Mouse (Mus musculus): ENCODE measurements at regions not wholly inside any gene's neighbourhood (a gene's known extent, or its start where the extent isn't known, plus 50 kb on each side); places are given as distances from the start of the nearest gene placed in this dataset.
"Not testable (repeated sequence)": the region's sequence is repeated elsewhere in the genome, so short reads cannot be mapped to it uniquely, and the experiment has no call there.

DNA sequence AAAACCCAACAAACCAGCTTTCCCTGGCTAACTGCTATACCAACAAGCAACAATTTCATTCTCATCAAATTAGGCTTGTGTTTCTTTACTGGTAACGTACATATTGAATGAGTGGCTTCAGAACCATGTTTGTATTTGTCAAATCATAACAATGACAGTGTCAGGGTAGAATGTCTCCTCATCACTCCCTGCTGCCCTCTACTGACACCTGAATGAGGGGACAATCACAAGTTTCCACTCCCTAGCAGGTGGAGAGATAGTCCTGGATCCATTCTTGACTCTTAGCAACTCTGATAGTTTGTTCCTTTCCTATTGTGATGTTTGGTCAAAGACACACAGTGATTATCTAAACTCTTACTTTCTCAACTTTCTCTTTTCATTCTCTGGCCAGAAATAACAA lies 140.4 kb upstream of the Fam3c start:
- WGBS = 83% methylated on average over 1 of the region's 1 CpGs
- H3K27ac ChIP-seq = no peak overlapping the region
- no peak for ATAC-seq (replicated peaks; ENCODE audit: insufficient number of reproducible peaks, insufficient read depth, low FRiP score, low read depth)

DNA sequence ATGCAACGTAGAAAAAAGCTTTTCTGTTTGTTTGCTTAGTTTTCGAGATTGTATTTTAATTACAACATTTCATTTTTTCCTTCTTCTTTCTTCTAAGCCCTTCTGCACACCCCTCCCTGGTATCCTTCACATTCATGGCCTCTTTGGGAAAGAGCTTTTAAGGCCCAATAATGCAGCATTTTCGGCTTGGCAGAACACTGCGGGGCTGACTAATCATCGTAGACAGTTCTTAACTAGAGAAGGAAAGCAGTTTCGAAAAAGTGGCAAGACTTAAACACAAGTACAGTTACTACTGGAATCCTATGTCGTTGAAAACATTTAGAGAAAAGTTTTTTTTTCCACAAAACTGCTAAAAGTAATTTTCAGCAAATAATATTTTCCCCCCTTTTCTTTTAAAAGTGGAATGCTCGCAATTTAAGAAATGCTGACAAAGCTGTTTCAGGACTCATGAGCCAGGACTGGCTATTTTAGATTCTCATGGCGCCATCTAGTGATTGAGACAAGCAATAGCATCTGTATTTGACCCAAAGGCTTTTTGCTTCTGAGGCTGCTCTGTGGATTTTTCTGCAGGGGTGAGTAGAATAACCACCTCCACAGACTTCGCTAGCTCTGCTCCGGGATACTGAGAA lies 137.7 kb upstream of the Fam3c start:
- Histone ChIP-seq H3K36me3 (no peaks in the 10 kb centered on the region), H3K27ac (no peak overlapping the region), H3K4me1 (replicated peaks) (no peaks in the 10 kb centered on the region), H3K9ac (no peak overlapping the region), H3K9me3 (replicated peaks) (no peaks in the 10 kb centered on the region), H3K4me2 (0 out of 2 replicates have a peak overlapping the region, but pooled peaks have one; percentile 31), H3K27me3 (no peaks in the 10 kb centered on the region), H3K4me3 (no peak overlapping the region)
- WGBS = 36% methylated on average over 11 of the region's 11 CpGs
- ATAC-seq (replicated peaks; ENCODE audit: insufficient number of reproducible peaks, insufficient read depth, low FRiP score, low read depth) = no peak

More for the DNA sequence above, 140.4 kb upstream of the Fam3c start:
- Histone ChIP-seq H3K9me3 (replicated peaks) (no peaks in the 10 kb centered on the region), H3K4me3 (no peak overlapping the region), H3K4me1 (replicated peaks) (no peaks in the 10 kb centered on the region), H3K36me3 (no peaks in the 10 kb centered on the region), H3K9ac (no peak overlapping the region), H3K27me3 (no peaks in the 10 kb centered on the region), H3K4me2 (no peak overlapping the region)

DNA sequence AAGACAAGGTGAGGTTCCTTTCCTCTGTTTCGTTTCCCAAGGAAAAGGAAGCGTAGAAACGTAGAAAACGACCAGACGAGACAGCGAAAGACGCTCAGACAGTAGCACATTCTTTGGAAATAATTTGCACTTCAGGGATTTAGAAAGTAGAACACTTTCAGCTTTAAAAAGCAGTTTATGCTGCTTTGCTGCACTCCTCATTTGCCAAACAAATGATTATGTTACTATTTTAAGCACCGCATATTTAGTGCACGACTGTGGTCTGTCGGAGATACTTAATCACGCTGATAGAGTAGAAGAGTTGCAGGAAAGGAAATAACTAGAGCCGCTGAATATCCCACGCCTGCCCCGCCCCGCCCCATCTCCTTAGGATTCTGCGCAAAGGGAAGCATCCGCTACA lies 136.9 kb upstream of the Fam3c start:
- ATAC-seq (replicated peaks; ENCODE audit: insufficient number of reproducible peaks, insufficient read depth, low FRiP score, low read depth) = no peak
- Histone ChIP-seq H3K9ac (no peak overlapping the region), H3K36me3 (no peaks in the 10 kb centered on the region), H3K9me3 (replicated peaks) (no peaks in the 10 kb centered on the region), H3K27ac (no peak overlapping the region), H3K4me3 (no peak overlapping the region), H3K4me2 (no peak overlapping the region), H3K27me3 (no peaks in the 10 kb centered on the region), H3K4me1 (replicated peaks) (no peaks in the 10 kb centered on the region)
- WGBS = 69% methylated on average over 17 of the region's 17 CpGs

DNA sequence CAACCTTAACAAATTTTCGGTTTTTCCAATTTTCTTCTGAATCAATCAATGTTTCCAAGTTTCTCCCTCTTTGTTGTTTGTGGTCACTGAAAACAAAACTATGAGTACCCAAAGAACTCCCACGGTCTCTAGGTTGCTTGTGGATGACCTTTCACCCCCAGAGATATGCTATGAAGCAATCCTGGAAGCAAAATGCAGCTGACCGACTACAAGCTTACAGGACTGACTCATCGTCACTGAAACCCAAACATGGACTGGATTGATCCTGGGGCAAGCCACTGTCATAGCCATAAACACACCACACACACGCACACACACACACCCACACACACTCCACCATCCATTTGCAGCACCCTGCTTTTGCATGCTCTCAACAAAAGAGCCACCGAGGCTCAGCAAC lies 134.7 kb upstream of the Fam3c start:
- WGBS = 78% methylated on average over 6 of the region's 6 CpGs
- no peaks in the 10 kb centered on the region for H3K36me3 ChIP-seq
- no peak overlapping the region for H3K4me3 ChIP-seq
- no peaks in the 10 kb centered on the region for H3K27me3 ChIP-seq
- H3K9ac ChIP-seq = no peak overlapping the region
- no peak overlapping the region for H3K27ac ChIP-seq
- H3K9me3 ChIP-seq (replicated peaks) = no peaks in the 10 kb centered on the region
- H3K4me2 ChIP-seq = no peak overlapping the region
- ATAC-seq (replicated peaks; ENCODE audit: insufficient number of reproducible peaks, insufficient read depth, low FRiP score, low read depth) = no peak
- no peaks in the 10 kb centered on the region for H3K4me1 ChIP-seq (replicated peaks)

DNA sequence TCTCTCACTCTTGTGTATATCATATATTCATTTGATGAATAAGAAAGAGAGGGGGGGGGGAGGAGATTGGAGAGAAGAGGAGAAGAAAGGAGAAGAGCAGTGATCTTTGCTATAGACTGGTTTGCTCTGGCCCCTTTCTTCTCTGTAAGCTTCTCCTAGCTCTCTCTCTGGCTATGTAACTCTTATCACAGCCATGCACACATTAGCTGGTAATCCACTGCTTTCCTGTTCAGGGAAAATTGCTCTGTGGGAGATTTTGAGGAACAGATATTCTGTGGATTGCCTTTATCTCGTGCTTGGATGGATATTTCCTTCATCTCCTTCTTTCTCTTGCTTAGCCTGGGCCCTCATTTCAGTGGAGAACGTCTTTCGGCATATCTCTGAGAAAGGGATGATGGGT lies 131.4 kb upstream of the Fam3c start:
- H3K27me3 ChIP-seq = no peaks in the 10 kb centered on the region
- no peak overlapping the region for H3K27ac ChIP-seq
- H3K4me2 ChIP-seq = no peak overlapping the region
- no peak overlapping the region for H3K9ac ChIP-seq
- ATAC-seq (replicated peaks; ENCODE audit: insufficient number of reproducible peaks, insufficient read depth, low FRiP score, low read depth) = no peak
- H3K36me3 ChIP-seq = no peaks in the 10 kb centered on the region
- no peak overlapping the region for H3K4me3 ChIP-seq
- WGBS = 61% methylated on average over 3 of the region's 3 CpGs
- no peaks in the 10 kb centered on the region for H3K9me3 ChIP-seq (replicated peaks)
- H3K4me1 ChIP-seq (replicated peaks) = no peaks in the 10 kb centered on the region

DNA sequence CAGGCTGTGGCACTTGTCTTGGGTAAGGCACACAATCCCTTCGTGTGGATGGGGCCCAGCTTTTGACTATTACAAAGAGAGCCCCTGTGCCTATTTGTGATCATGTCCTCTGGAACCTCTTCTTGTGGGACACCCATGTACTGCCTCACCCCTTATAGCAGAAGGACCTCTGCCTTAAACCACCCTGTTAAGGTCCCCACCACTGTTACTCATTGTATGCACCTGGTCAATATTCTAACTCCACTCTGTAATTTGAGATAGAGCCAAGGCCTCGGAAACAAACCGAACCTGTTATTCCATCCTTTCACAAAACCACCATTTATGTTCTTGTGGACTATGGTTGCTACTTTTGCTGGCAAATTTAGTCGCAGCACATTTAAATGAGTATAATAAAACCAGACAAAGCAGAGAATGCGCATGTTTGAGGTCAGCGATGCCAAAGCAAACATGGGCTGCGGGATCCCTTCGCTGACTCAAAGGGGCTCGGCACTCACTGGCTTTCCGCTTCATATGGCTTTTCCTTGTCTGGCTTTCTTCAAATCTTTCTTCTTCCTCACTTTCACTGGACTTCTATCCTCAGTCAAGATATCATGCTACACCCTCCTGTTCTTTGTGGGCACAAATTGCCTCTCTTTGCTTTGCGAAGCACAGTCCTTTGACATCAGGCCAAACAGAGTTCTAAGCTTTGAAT lies 129.9 kb upstream of the Fam3c start:
- H3K36me3 ChIP-seq = no peaks in the 10 kb centered on the region
- H3K9ac ChIP-seq = no peak overlapping the region
- H3K4me2 ChIP-seq = no peak overlapping the region
- H3K9me3 ChIP-seq (replicated peaks) = no peaks in the 10 kb centered on the region
- no peaks in the 10 kb centered on the region for H3K4me1 ChIP-seq (replicated peaks)
- WGBS = 69% methylated on average over 11 of the region's 11 CpGs
- H3K27ac ChIP-seq = no peak overlapping the region
- no peaks in the 10 kb centered on the region for H3K27me3 ChIP-seq
- H3K4me3 ChIP-seq = no peak overlapping the region
- ATAC-seq (replicated peaks; ENCODE audit: insufficient number of reproducible peaks, insufficient read depth, low FRiP score, low read depth) = no peak

DNA sequence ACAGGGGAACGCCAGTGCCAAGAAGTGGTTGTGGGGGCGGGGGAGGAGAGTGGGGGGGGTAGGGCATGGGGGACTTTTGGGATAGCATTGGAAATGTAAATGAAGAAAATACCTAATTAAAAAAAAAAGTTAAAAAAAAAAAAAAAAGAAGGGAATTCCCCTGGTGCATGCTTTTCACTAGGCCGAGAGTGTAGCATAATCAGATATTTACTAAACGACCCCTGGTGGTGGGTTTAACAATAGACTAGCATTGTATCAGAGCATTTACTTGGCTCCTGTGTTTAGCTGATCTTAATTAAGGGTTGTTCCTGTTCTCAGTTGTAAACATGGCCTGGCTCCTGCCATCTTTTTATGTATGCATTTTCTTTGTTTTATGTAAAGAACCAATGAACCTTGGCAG lies 126.2 kb upstream of the Fam3c start:
- not testable (repeated sequence) for H3K4me2 ChIP-seq; H3K9ac ChIP-seq; H3K4me3 ChIP-seq; H3K27me3 ChIP-seq; H3K36me3 ChIP-seq; H3K4me1 ChIP-seq (replicated peaks); ATAC-seq (replicated peaks; ENCODE audit: insufficient number of reproducible peaks, insufficient read depth, low FRiP score, low read depth); H3K9me3 ChIP-seq (replicated peaks); H3K27ac ChIP-seq
- 76% methylated on average over 4 of the region's 4 CpGs for WGBS

DNA sequence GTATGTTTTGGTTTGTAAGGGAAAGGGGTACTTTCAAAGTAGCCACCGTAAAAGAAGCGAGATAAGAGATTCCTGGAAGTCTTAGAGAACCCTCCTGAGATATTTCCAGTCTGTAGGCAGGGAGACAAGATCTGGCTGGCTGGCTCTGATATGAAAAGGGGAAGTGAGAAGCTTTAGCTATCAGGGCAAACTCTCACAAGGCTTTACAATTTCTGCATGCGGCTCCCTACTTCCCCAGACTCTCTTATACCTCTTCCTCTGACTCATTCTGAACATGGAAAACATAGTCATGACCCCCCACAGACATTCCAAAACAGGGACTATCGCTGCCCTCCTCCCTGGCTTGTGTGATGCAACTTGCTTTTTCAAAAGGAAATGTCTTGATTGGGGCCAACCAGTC lies 118.6 kb upstream of the Fam3c start:
- no peak overlapping the region for H3K4me3 ChIP-seq
- no peaks in the 10 kb centered on the region for H3K9me3 ChIP-seq (replicated peaks)
- H3K27me3 ChIP-seq = no peaks in the 10 kb centered on the region
- H3K4me1 ChIP-seq (replicated peaks) = no peaks in the 10 kb centered on the region
- H3K36me3 ChIP-seq = no peaks in the 10 kb centered on the region
- H3K27ac ChIP-seq = no peak overlapping the region
- no peak overlapping the region for H3K9ac ChIP-seq
- no peak for ATAC-seq (replicated peaks; ENCODE audit: insufficient number of reproducible peaks, insufficient read depth, low FRiP score, low read depth)
- no peak overlapping the region for H3K4me2 ChIP-seq
- 39% methylated on average over 4 of the region's 4 CpGs for WGBS

DNA sequence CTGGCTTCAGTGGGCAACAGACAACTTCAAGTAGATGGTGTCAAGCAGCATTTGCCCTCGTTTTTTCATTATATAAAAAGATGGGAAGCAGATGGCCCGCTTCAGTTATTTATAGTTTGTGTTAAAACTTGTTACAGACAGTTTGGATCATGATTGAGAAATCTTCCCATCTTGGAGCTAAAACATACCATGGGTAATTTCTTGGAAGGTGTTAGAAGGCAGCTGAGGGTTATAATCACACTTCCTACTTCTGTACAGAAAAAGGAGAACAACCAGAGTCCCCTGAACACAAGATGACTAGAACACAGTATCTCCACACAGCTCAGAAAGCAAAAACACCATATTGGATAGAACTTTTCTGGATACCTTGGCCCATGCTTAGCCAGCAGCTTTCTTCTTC lies 118.0 kb upstream of the Fam3c start:
- Histone ChIP-seq H3K9me3 (replicated peaks) (no peaks in the 10 kb centered on the region), H3K4me3 (no peak overlapping the region), H3K4me1 (replicated peaks) (no peaks in the 10 kb centered on the region), H3K4me2 (no peak overlapping the region), H3K27ac (no peak overlapping the region), H3K36me3 (no peaks in the 10 kb centered on the region), H3K27me3 (no peaks in the 10 kb centered on the region), H3K9ac (no peak overlapping the region)
- no peak for ATAC-seq (replicated peaks; ENCODE audit: insufficient number of reproducible peaks, insufficient read depth, low FRiP score, low read depth)
- 51% methylated on average over 2 of the region's 2 CpGs for WGBS

DNA sequence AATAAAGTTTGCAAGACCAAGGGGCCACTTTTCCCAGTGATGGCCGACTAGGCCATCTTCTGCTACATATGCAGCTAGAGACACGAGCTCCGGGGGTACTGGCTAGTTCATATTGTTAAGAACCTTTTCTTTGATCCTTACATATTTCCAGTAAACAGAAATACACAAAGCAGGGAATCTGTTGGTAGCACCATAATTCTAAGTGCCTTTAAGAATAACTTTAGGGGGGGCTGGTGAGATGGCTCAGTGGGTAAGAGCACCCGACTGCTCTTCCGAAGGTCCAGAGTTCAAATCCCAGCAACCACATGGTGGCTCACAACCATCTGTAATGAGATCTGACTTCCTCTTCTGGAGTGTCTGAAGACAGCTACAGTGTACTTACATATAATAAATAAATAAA lies 116.4 kb upstream of the Fam3c start:
- not testable (repeated sequence) for H3K36me3 ChIP-seq; H3K9ac ChIP-seq; H3K27me3 ChIP-seq; H3K9me3 ChIP-seq (replicated peaks); H3K27ac ChIP-seq; H3K4me3 ChIP-seq; H3K4me2 ChIP-seq; ATAC-seq (replicated peaks; ENCODE audit: insufficient number of reproducible peaks, insufficient read depth, low FRiP score, low read depth); H3K4me1 ChIP-seq (replicated peaks)
- WGBS = 86% methylated on average over 5 of the region's 5 CpGs

DNA sequence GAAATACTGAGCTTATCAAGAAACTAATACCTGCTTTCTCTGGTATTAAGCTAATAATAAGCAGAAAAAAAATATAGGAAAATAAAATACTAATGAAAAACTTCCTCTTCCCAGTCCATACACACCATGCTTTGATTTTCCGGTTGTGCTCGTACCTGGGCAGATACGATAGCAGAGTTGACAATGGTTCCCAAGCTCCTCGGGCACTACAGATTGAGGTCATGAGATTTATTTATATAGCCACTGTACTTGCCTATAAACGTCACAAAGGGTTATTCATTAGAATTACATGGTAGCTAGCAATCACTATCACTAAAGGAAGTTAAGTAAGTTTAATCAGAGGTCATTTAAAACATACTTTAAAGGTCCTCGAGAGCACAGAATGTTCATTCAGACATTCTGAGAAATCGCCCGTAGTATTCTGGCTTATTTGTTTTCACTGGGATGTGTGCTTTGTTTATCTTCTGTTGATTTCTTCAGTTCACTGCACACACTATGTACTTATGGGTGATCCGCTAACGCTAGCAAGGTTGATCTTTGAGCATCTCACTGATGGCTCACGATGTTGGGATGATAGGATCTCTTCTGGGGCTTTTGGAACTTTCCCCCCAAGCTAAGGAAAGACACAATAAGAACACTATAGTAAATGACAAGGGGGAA lies 111.4 kb upstream of the Fam3c start:
- no peak overlapping the region for H3K4me2 ChIP-seq
- no peak overlapping the region for H3K27ac ChIP-seq
- no peak overlapping the region for H3K4me3 ChIP-seq
- no peaks in the 10 kb centered on the region for H3K9me3 ChIP-seq (replicated peaks)
- H3K9ac ChIP-seq = no peak overlapping the region
- no peaks in the 10 kb centered on the region for H3K27me3 ChIP-seq
- ATAC-seq (replicated peaks; ENCODE audit: insufficient number of reproducible peaks, insufficient read depth, low FRiP score, low read depth) = no peak
- 71% methylated on average over 11 of the region's 11 CpGs for WGBS
- H3K36me3 ChIP-seq = no peaks in the 10 kb centered on the region
- no peaks in the 10 kb centered on the region for H3K4me1 ChIP-seq (replicated peaks)

DNA sequence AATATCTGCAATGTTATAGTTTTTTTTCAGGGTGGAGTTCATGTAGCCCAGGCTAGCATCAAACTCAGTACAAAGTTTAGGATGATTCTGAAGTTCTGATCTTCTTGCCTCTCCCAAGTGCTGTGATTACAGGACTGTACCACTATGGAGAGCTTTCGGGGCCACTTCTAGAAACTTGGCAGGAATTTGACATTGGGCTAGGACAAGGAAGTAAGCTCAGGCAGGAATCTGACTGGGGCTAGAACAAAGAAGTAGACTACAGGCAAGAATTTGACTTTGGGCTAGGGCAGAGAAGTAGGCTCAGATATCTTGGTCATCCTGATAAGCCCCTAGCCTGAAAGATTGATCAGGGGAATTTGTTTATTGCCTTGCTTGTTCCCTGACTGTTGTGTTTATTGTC lies 109.9 kb upstream of the Fam3c start:
- 81% methylated on average over 1 of the region's 1 CpGs for WGBS
- no peaks in the 10 kb centered on the region for H3K36me3 ChIP-seq
- ATAC-seq (replicated peaks; ENCODE audit: insufficient number of reproducible peaks, insufficient read depth, low FRiP score, low read depth) = no peak
- H3K9ac ChIP-seq = no peak overlapping the region
- no peak overlapping the region for H3K27ac ChIP-seq
- H3K4me3 ChIP-seq = no peak overlapping the region
- no peaks in the 10 kb centered on the region for H3K4me1 ChIP-seq (replicated peaks)
- no peaks in the 10 kb centered on the region for H3K9me3 ChIP-seq (replicated peaks)
- H3K4me2 ChIP-seq = no peak overlapping the region
- H3K27me3 ChIP-seq = no peaks in the 10 kb centered on the region

All from heart, embryonic 15.5 days (tissue).